Mouse (Mus musculus) embryonic facial prominence, embryonic 14.5 days (tissue): Measurements from ENCODE around the gene Col1a1. TPM values are rescaled to one million over a fixed set of nuclear protein-coding genes. Genes with fewer than 3 reads are reported as not detected.

Experiments
- ATAC-seq: fragments of 200-750 bp; cut with Nextera tagmentation; 2 replicates; pipeline ENCODE4 v1.8.0; 2017; ENCODE audit warnings: low read depth, moderate number of reproducible peaks, moderate TSS enrichment
- DNase-seq: peaks from one replicate; pipeline ENCODE4 v3.0.0-alpha.2; 2015; ENCODE audit warnings: low spot score
- H3K27ac ChIP-seq: fragments of 300-500 bp; sonication (generic); replicated peaks from 2 replicates; pipeline ENCODE4 v1.5.1; 2014; ENCODE audit warnings: low read depth, mild to moderate bottlenecking, low read length, moderate library complexity
- H3K27me3 ChIP-seq: fragments of 300-500 bp; sonication (generic); replicated peaks from 2 replicates; pipeline ENCODE4 v1.6.1; 2014; ENCODE audit warnings: low read length; ENCODE audit not compliant: control insufficient read depth, insufficient read depth
- H3K36me3 ChIP-seq: fragments of 300-500 bp; sonication (generic); 2 replicates; pipeline ENCODE4 v1.6.1; 2014; ENCODE audit warnings: low read length, mixed read lengths; ENCODE audit not compliant: control insufficient read depth, insufficient read depth
- H3K4me1 ChIP-seq: fragments of 300-500 bp; sonication (generic); 2 replicates; pipeline ENCODE4 v1.6.1; 2014; ENCODE audit warnings: antibody characterized with exemption, low read length; ENCODE audit not compliant: control insufficient read depth, insufficient read depth
- H3K4me2 ChIP-seq: fragments of 300-500 bp; sonication (generic); 2 replicates; pipeline ENCODE4 v1.6.1; 2014; ENCODE audit warnings: low read depth, mild to moderate bottlenecking, low read length, moderate library complexity, mixed read lengths
- H3K4me3 ChIP-seq: fragments of 300-500 bp; sonication (generic); 2 replicates; pipeline ENCODE4 v1.5.1; 2014; ENCODE audit warnings: low read depth, mild to moderate bottlenecking, low read length
- H3K9ac ChIP-seq: fragments of 300-500 bp; sonication (generic); 2 replicates; pipeline ENCODE4 v1.6.1; 2014; ENCODE audit warnings: low read depth, mild to moderate bottlenecking, low read length, moderate library complexity, mixed read lengths
- H3K9me3 ChIP-seq: fragments of 300-500 bp; sonication (generic); 2 replicates; pipeline ENCODE4 v1.6.1; 2016; ENCODE audit warnings: low read length; ENCODE audit not compliant: control insufficient read depth
- WGBS: fragments of 180-500 bp; shearing (Covaris S2); extraction: QIAGEN DNeasy Blood & Tissue Kit; methylation state at CpG from one replicate; pipeline ENCODE4 v1.1.7; 2014; 5-methylcytosine and 5-hydroxymethylcytosine counted together
- polyA plus RNA-seq: library from polyadenylated mRNA; unstranded; fragments of >200 nt; fragmentation: Nextera tagmentation; extraction: Ambion mirVana; gene quantifications from 2 replicates; pipeline ENCODE4 v1.2.1, GENCODE M21; 2014

Col1a1 gene
- polyA plus RNA-seq, 1 experiment from 2014 or later, result 4,731 TPM

- no peak for ATAC-seq
- peak; percentile 26 for DNase-seq
- Histone ChIP-seq H3K27me3 (no peaks in the 10 kb centered on the region), H3K27ac (peak overlapping the region; percentile 94), H3K9ac (no peak overlapping the region), H3K4me2 (peak overlapping the region; percentile 39; the same call in 1 of the 2 replicates), H3K36me3 (no peaks in the 10 kb centered on the region), H3K4me1 (peaks cover 53% of the 10 kb centered on the region), H3K4me3 (no peak overlapping the region), H3K9me3 (no peaks in the 10 kb centered on the region)
- WGBS, result 27% methylated on average over 9 of the region's 9 CpGs
Measured at GRCm38 (mm10) chr11:94929599-94929998, 6.4 kb upstream of the Col1a1 start.

GRCm38 (mm10) chr11:94930151-94930550 lies 5.9 kb upstream of the Col1a1 start:
- Histone ChIP-seq H3K9ac (no peak overlapping the region), H3K9me3 (no peaks in the 10 kb centered on the region), H3K27me3 (no peaks in the 10 kb centered on the region), H3K4me2 (no peak overlapping the region), H3K36me3 (no peaks in the 10 kb centered on the region), H3K4me3 (no peak overlapping the region), H3K4me1 (peaks cover 59% of the 10 kb centered on the region), H3K27ac (peak overlapping the region; percentile 94)
- WGBS, result 30% methylated on average over 4 of the region's 4 CpGs
- peak; percentile 6 for DNase-seq
- ATAC-seq, result no peak

GRCm38 (mm10) chr11:94933584-94933983 lies 2.4 kb upstream of the Col1a1 start:
- peaks cover 49% of the 10 kb centered on the region for H3K4me1 ChIP-seq
- no peaks in the 10 kb centered on the region for H3K27me3 ChIP-seq
- H3K36me3 ChIP-seq, result peaks cover 11% of the 10 kb centered on the region
- DNase-seq (peak; percentile 94), ATAC-seq (peak; percentile 27)
- H3K9ac ChIP-seq, result peak overlapping the region; percentile 43
- peak overlapping the region; percentile 96 for H3K27ac ChIP-seq
- 2% methylated on average over 8 of the region's 8 CpGs for WGBS
- H3K4me3 ChIP-seq, result no peak overlapping the region
- H3K4me2 ChIP-seq, result peak overlapping the region; percentile 71
- no peaks in the 10 kb centered on the region for H3K9me3 ChIP-seq

GRCm38 (mm10) chr11:94934526-94934925 lies 1.5 kb upstream of the Col1a1 start:
- Histone ChIP-seq H3K9me3 (no peaks in the 10 kb centered on the region), H3K27ac (peak overlapping the region; percentile 96), H3K4me1 (peaks cover 42% of the 10 kb centered on the region), H3K4me2 (peak overlapping the region; percentile 71), H3K9ac (0 out of 2 replicates have a peak overlapping the region, but pooled peaks have one; percentile 43), H3K4me3 (no peak overlapping the region; the same call in 1 of the 2 replicates), H3K27me3 (no peaks in the 10 kb centered on the region), H3K36me3 (peaks cover 20% of the 10 kb centered on the region)
- WGBS, result 20% methylated on average over 11 of the region's 11 CpGs
- no peak for ATAC-seq
- DNase-seq, result peak; percentile 80

- Histone ChIP-seq H3K9ac (peak overlapping the region; percentile 91), H3K27me3 (no peaks in the 10 kb centered on the region), H3K9me3 (no peaks in the 10 kb centered on the region), H3K4me1 (peaks cover 31% of the 10 kb centered on the region), H3K27ac (peak overlapping the region; percentile 96), H3K4me2 (peak overlapping the region; percentile 71), H3K36me3 (peaks cover 44% of the 10 kb centered on the region), H3K4me3 (peak overlapping the region; percentile 68)
- WGBS, result 2% methylated on average over 14 of the region's 17 CpGs
- DNase-seq (peak; percentile 95), ATAC-seq (peak; percentile 56)
Measured at GRCm38 (mm10) chr11:94936851-94937295, 849 bp downstream of the Col1a1 start.

- Histone ChIP-seq H3K27me3 (no peaks in the 10 kb centered on the region), H3K36me3 (peaks cover 49% of the 10 kb centered on the region), H3K4me3 (peak overlapping the region; percentile 68), H3K9me3 (no peaks in the 10 kb centered on the region), H3K9ac (peak overlapping the region; percentile 91), H3K4me1 (peaks cover 27% of the 10 kb centered on the region), H3K27ac (peak overlapping the region; percentile 96), H3K4me2 (peak overlapping the region; percentile 71)
- DNase-seq, result peak; percentile 86
- under 1% methylated on average over 18 of the region's 18 CpGs for WGBS
- ATAC-seq, result peak; percentile 28
Measured at GRCm38 (mm10) chr11:94937335-94937781, 1.3 kb downstream of the Col1a1 start.

- Histone ChIP-seq H3K4me2 (peak overlapping the region; percentile 71), H3K9me3 (no peaks in the 10 kb centered on the region), H3K4me1 (peaks cover 23% of the 10 kb centered on the region), H3K36me3 (peaks cover 53% of the 10 kb centered on the region), H3K9ac (peak overlapping the region; percentile 91), H3K27me3 (no peaks in the 10 kb centered on the region), H3K4me3 (peak overlapping the region; percentile 68), H3K27ac (peak overlapping the region; percentile 96)
- 3% methylated on average over 15 of the region's 15 CpGs for WGBS
- DNase-seq, result peak; percentile 9
- no peak for ATAC-seq
Measured at GRCm38 (mm10) chr11:94937787-94938186, 1.8 kb downstream of the Col1a1 start.

- peaks cover 18% of the 10 kb centered on the region for H3K4me1 ChIP-seq
- H3K27me3 ChIP-seq, result no peaks in the 10 kb centered on the region
- H3K4me3 ChIP-seq, result peak overlapping the region; percentile 68
- ATAC-seq, result no peak
- no peaks in the 10 kb centered on the region for H3K9me3 ChIP-seq
- peaks cover 58% of the 10 kb centered on the region for H3K36me3 ChIP-seq
- H3K9ac ChIP-seq, result peak overlapping the region; percentile 91
- H3K27ac ChIP-seq, result peak overlapping the region; percentile 96
- WGBS, result 21% methylated on average over 9 of the region's 9 CpGs
- DNase-seq, result peak; percentile 46
- peak overlapping the region; percentile 71 for H3K4me2 ChIP-seq
Measured at GRCm38 (mm10) chr11:94938296-94938695, 2.3 kb downstream of the Col1a1 start.

GRCm38 (mm10) chr11:94939280-94939679 lies 3.3 kb downstream of the Col1a1 start:
- Histone ChIP-seq H3K27ac (peak overlapping the region; percentile 96), H3K4me2 (peak overlapping the region; percentile 71), H3K36me3 (peaks cover 68% of the 10 kb centered on the region), H3K4me3 (peak overlapping the region; percentile 68), H3K9ac (peak overlapping the region; percentile 91), H3K4me1 (peaks cover 10% of the 10 kb centered on the region), H3K9me3 (no peaks in the 10 kb centered on the region), H3K27me3 (no peaks in the 10 kb centered on the region)
- 19% methylated on average over 4 of the region's 4 CpGs for WGBS
- ATAC-seq (no peak), DNase-seq (peak; percentile 75)
